ENCODE assay signal across 11 mouse cellular contexts in genomic region chr12:72374823-72375225, GRCm38 (mm10). TPM values are rescaled to one million over a fixed set of nuclear protein-coding genes. Genes with fewer than 3 reads are reported as not detected.
DNase-seq lines count a peak whose midpoint lies in the region; ATAC-seq and TF ChIP-seq lines count a peak whose summit lies in the region.
"Had no signal": no experiment of that assay in that cellular context is flagged by ENCODE, and none has a peak within 500 bp of the region (broad histone marks: within the 10 kb centered on the region; RNA-seq: fewer than 3 reads in every experiment).

No protein-coding gene starts in this region.

- H3K9me3 ChIP-seq in embryonic facial prominence, embryonic 10.5 days: no peaks in the 10 kb centered on the region
- no peaks in the 10 kb centered on the region for H3K9me3 ChIP-seq in hindbrain, embryonic 15.5 days
- no peaks in the 10 kb centered on the region for H3K9me3 ChIP-seq in neural tube, embryonic 14.5 days (ENCODE audit: control insufficient read depth, low read length)
- H3K9me3 ChIP-seq: heart, embryonic 12.5 days; kidney, embryonic 15.5 days; liver, embryonic 15.5 days had no signal

- ATAC-seq in hindbrain, embryonic 15.5 days (ENCODE audit: low FRiP score, low read depth): peak; percentile 66
- ATAC-seq in neural tube, embryonic 14.5 days (ENCODE audit: low read depth): peak; percentile 77

- WGBS in embryonic facial prominence, embryonic 10.5 days: 42% methylated on average over 11 of the region's 11 CpGs
- WGBS in hindbrain, embryonic 15.5 days: 10% methylated on average over 11 of the region's 11 CpGs
- WGBS in neural tube, embryonic 14.5 days: 14% methylated on average over 11 of the region's 11 CpGs

- H3K9ac ChIP-seq in hindbrain, embryonic 15.5 days: peak overlapping the region; percentile 23; the same call in 1 of the 2 replicates
- peak overlapping the region; percentile 32; the same call in 1 of the 2 replicates for H3K9ac ChIP-seq in neural tube, embryonic 14.5 days (replicated peaks; ENCODE audit: low read depth, low read length)
- H3K9ac ChIP-seq: heart, embryonic 12.5 days; kidney, embryonic 15.5 days; liver, embryonic 15.5 days had no signal

- peaks cover 17% of the 10 kb centered on the region for H3K4me1 ChIP-seq in embryonic facial prominence, embryonic 10.5 days
- peaks cover 45% of the 10 kb centered on the region for H3K4me1 ChIP-seq in hindbrain, embryonic 15.5 days (replicated peaks)
- peaks cover 22% of the 10 kb centered on the region for H3K4me1 ChIP-seq in neural tube, embryonic 14.5 days (ENCODE audit: control insufficient read depth, insufficient read depth, low read length)
- H3K4me1 ChIP-seq: kidney, embryonic 15.5 days; liver, embryonic 15.5 days had no signal

- peak overlapping the region; percentile 41 for H3K4me2 ChIP-seq in hindbrain, embryonic 15.5 days
- peak overlapping the region; percentile 30; the same call in 1 of the 2 replicates for H3K4me2 ChIP-seq in neural tube, embryonic 14.5 days (ENCODE audit: low read depth, low read length)
- H3K4me2 ChIP-seq: heart, embryonic 12.5 days; kidney, embryonic 15.5 days; liver, embryonic 15.5 days had no signal

- TF ChIP-seq CTCF in left cerebral cortex, adult 2 months (IDR thresholded peaks at IDR 0.05): no peak

- no peaks in the 10 kb centered on the region; the same call in 1 of the 2 replicates for H3K27me3 ChIP-seq in embryonic facial prominence, embryonic 10.5 days (replicated peaks; ENCODE audit: low read depth, poor library complexity, severe bottlenecking)
- no peaks in the 10 kb centered on the region for H3K27me3 ChIP-seq in hindbrain, embryonic 15.5 days
- H3K27me3 ChIP-seq in neural tube, embryonic 14.5 days (ENCODE audit: control insufficient read depth, insufficient read depth, low read length): no peaks in the 10 kb centered on the region
- H3K27me3 ChIP-seq: heart, embryonic 12.5 days; kidney, embryonic 15.5 days; liver, embryonic 15.5 days had no signal

- no peaks in the 10 kb centered on the region for H3K36me3 ChIP-seq in embryonic facial prominence, embryonic 10.5 days (replicated peaks)
- no peaks in the 10 kb centered on the region for H3K36me3 ChIP-seq in hindbrain, embryonic 15.5 days
- H3K36me3 ChIP-seq in neural tube, embryonic 14.5 days (ENCODE audit: control insufficient read depth, insufficient read depth, low read length): no peaks in the 10 kb centered on the region
- H3K36me3 ChIP-seq: heart, embryonic 12.5 days; kidney, embryonic 15.5 days; liver, embryonic 15.5 days had no signal

- peak; percentile 63 for DNase-seq in left cerebral cortex, postnatal 4 days
- no peak for DNase-seq in left cerebral cortex, adult 2 months (ENCODE audit: extremely low spot score in 1 of 2, low spot score in 2 of 2)
- DNase-seq in embryonic facial prominence, embryonic 10.5 days (ENCODE audit: low spot score): peak; percentile 32
- no peak for DNase-seq in lung, postnatal 14 days
- DNase-seq in spleen, postnatal 14 days (ENCODE audit: low spot score in 2 of 2): no peak
- DNase-seq in adrenal gland, postnatal 14 days: no peak

- no peak overlapping the region for H3K27ac ChIP-seq in left cerebral cortex, adult 2 months
- peak overlapping the region; percentile 75 for H3K27ac ChIP-seq in embryonic facial prominence, embryonic 10.5 days (replicated peaks)
- H3K27ac ChIP-seq in hindbrain, embryonic 15.5 days (replicated peaks): peak overlapping the region; percentile 88
- H3K27ac ChIP-seq in neural tube, embryonic 14.5 days (ENCODE audit: low read depth, low read length): peak overlapping the region; percentile 85
- H3K27ac ChIP-seq: kidney, embryonic 15.5 days; liver, embryonic 15.5 days had no signal

- intact Hi-C loops in left cerebral cortex, postnatal 4 days (cut with DNase I): no loop called here
- intact Hi-C loops in left cerebral cortex, adult 2 months (cut with DNase I): no loop called here

- H3K4me3 ChIP-seq in left cerebral cortex, adult 2 months: no peak overlapping the region
- 0 out of 2 replicates have a peak overlapping the region, but pooled peaks have one; percentile 3 for H3K4me3 ChIP-seq in embryonic facial prominence, embryonic 10.5 days
- H3K4me3 ChIP-seq in hindbrain, embryonic 15.5 days: no peak overlapping the region
- H3K4me3 ChIP-seq in neural tube, embryonic 14.5 days (ENCODE audit: low read depth, low read length): no peak overlapping the region
- H3K4me3 ChIP-seq: heart, embryonic 12.5 days; kidney, embryonic 15.5 days; liver, embryonic 15.5 days had no signal

RNA-seq across cellular contexts. Expression of gene Rtn1, which starts 34.0 kb away (rescaled TPM):
- total RNA-seq in left cerebral cortex, postnatal 4 days (2021): 1,000 to 10,000 TPM; 1,597 to 1,728 TPM
- total RNA-seq in left cerebral cortex, adult 2 months (2021): 1,000 to 10,000 TPM; 1,445 to 1,455 TPM
- polyA plus RNA-seq in embryonic facial prominence, embryonic 10.5 days (2016; fragmentation: Nextera tagmentation; extraction: Ambion mirVana): 77.7 and 80.8 TPM in 2 replicates
- 2,935 and 3,200 TPM in 2 replicates for polyA plus RNA-seq in hindbrain, embryonic 15.5 days (2015; fragmentation: Nextera tagmentation; extraction: Ambion mirVana)
- 2,768 and 3,331 TPM in 2 replicates for polyA plus RNA-seq in neural tube, embryonic 14.5 days (2014; fragmentation: Nextera tagmentation; extraction: Ambion mirVana)
- 19.1 and 37.3 TPM in 2 replicates for total RNA-seq in adrenal gland, postnatal 14 days (2021)

Comparison
In these comparisons a context has a peak if more than half of its experiments do, and no peak if none do; other contexts are left out.
1. DNase-seq: peak in left cerebral cortex, postnatal 4 days (single experiment) and embryonic facial prominence, embryonic 10.5 days (single experiment); none in left cerebral cortex, adult 2 months (0 of 2), lung, postnatal 14 days (single experiment), spleen, postnatal 14 days (0 of 2) and adrenal gland, postnatal 14 days (single experiment).
2. RNA of gene Rtn1, which starts 34.0 kb away (total RNA-seq): 1,597 to 1,728 TPM in left cerebral cortex, postnatal 4 days and 1,445 to 1,455 TPM in left cerebral cortex, adult 2 months; 19.1 to 37.3 TPM in adrenal gland, postnatal 14 days; every median in the first group is over 10 times any median in the second.